Mouse (Mus musculus) mature B cell (primary cell): ENCODE results near the gene Ddx11.

Experiments
- in situ Hi-C: fragments of 300-500 bp; cut with MboI; formaldehyde crosslinking; loops from 2 replicates; pipeline ENCODE4 v1.14.3; 2019

Ddx11 gene

GRCm38 (mm10) chr17:66123066-66123815 lies at the start of gene Ddx11:
Gene Ddx11 (plus strand): TSS chr17:66123520.
- in situ Hi-C loops, result loop anchor here (25.0 kb wide), 1 partner anchor 511 kb away; the partner anchor contains the start of gene Vapa

DNA sequence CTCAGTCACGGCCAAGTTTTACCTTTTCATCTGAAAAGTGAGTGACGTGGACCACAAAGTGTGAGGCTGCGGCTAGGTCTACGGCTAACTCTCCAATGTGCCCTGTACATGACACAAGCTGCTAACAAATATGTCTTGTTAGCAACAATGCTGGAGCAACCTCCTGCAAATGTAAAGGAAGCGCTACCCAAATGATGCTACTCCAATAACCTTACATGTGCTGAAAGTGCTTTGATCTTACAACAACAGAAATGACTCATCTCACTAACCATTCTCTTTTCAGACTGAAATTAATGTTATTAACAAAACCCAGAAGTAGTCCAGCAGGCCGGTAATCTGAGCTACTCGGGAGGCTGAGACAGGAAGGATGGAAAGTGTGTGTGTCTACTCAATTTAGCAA lies 49.3 kb upstream of the Ddx11 start:
- in situ Hi-C loops, result no loop called here

DNA sequence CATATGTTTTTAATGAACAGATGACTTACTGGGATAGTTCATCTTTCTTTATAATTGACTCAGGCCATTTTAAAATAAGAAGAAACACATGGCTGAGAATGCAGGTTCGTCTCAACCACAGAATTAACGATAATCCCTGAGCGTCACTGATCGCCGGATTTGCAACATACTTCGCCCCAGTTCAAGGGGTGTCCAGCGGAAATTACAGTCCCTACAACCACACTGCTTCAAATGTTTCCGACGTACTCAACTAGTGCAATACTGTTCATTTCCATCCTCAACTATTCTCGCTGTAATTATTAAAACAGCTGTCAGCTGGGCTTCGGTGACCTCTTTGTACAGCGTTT lies 47.5 kb upstream of the Ddx11 start:
- in situ Hi-C loops, result no loop called here

DNA sequence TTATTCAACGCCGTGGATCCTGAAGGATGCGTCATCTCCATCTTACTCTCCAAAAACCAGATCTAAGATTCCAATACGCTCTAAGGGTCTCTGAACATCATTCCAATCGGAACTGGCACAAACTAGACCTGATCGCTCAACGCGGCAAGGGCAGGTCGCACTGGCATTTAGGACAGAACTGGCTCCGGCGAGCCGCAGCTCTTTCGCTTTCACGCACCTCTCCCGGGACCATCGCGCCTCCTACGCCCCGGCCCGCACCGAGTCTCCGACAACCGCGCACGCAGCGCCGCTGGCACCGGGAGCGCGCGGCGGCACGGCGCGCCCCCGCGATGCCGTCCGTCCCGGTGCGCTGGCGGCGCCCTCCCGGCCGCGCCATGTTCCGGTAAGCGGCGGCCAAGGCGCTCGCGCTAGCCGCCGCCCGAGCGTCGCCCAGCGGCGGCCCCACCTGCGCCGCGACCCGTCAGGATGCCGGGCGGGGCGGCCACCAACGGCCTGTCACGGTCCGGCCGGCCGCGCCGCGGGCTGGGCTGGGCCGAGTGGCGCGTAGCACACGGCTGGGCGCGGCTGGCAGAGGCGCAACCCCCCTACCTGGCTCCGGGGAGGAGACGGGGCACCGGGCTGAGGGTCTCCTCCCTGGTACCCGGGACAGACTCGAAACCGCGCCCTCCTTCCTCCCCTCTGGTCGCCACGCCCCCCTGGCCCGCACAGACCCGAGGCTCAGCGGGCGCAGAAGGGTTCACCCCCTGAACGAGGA lies 47.0 kb upstream of the Ddx11 start:
- in situ Hi-C loops, result no loop called here

DNA sequence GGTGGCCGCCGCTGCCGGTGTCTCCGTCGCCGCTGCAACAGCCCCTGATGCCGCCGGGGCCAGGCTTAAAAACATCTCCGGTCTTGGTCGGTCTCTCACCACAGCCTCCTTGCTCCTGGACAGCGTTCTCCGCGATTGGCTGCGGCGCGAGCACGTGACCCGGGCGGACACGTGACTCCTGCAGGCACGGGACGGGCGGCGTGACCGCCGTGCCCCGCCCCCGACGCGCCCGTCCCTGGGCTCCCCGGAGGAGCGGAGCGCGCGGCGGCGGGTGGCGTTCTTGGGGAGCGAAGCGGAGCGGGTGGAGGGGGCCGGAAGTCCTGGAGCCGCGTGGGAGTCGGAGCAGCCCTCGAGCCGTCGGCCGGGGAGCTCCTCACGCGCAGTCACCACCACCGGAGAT lies 46.4 kb upstream of the Ddx11 start, which contains the start of gene Ankrd12:
Ankrd12 (minus strand) TSS at position 156 of the 400 bp plus-strand sequence.
- in situ Hi-C loops, result no loop called here

DNA sequence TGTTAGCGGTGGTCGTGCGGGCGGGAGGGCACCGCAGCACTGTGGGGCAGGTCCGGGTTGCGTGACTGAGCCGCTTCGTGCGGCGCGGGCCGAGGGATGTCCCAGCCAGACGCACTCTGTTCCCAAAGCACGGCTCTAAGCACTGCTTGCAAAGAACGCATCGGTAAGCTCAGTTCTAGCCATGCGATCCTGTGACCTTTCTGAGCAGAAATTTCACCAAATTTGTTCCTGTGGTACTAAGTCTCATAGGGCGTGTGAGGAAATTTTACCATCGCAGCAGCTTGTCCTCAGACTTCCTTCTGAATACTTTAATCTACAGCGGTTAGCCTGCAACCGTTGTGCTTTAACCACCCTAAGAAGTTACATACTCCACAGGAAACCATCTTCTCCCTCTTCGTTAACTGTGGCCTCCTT lies 45.9 kb upstream of the Ddx11 start:
- in situ Hi-C loops, result no loop called here

DNA sequence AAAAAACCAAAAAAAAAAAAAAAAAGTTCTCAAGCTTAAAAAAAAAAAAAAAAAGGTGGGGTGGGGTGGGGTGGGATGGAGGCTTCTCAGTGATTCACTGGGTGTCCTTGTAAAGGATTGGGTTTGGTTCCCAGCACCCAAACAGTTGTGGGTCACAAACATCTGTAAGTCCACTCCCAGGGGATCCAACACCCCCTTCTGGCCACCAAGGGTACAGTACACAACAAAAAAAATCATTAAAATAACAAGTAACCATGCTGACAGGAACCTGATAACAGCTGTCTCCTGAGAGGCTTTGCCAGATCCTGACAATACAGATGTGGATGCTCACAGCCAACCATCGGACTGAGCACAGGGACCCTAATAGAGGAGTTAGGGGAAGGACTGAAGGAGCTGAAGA lies 38.8 kb upstream of the Ddx11 start:
- in situ Hi-C loops, result no loop called here

- in situ Hi-C loops, result no loop called here
Observed at GRCm38 (mm10) chr17:66085038-66085437, 38.3 kb upstream of the Ddx11 start.

DNA sequence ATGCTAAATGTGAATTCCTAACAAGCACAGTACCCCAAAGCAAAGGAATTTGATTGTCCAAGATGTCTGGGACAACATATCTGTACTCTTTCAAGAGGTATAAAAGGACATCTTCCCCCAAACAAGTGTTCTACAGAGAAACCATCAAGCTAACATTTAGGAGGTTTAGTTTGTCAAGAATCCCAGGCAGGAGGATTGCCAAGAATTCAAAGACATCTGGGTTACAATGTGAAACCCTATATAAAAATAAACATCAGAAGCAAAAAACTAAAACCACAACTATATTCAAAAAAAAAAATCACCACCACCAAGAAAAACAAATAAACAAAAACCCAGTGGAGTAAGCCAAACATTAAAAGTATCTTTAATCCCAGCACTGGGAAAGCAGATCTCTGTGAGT lies 33.1 kb upstream of the Ddx11 start:
- in situ Hi-C loops, result no loop called here

DNA sequence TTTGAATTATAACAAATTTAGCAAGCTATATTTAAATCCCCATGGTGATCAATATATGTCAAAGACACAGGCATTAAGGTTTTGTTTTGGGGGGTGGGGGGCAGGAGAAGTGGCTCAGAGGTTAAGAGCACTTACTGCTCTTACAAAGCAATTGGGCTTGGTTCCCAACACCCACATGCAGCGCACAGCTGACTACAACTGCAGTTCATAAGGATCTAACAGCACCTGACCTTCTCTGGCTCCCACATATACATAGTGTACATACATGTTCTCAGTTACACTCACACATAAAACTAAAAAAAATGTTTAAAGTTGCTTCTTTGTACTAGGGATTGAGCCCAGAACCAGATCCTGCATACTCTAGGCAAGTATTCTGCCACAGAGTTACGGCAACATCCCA lies 31.9 kb upstream of the Ddx11 start:
- in situ Hi-C loops, result no loop called here

- in situ Hi-C loops, result no loop called here
Observed at GRCm38 (mm10) chr17:66092065-66092464, 31.3 kb upstream of the Ddx11 start.

GRCm38 (mm10) chr17:66092664-66093063 lies 30.7 kb upstream of the Ddx11 start:
- in situ Hi-C loops, result no loop called here

GRCm38 (mm10) chr17:66100566-66101379 lies 22.5 kb upstream of the Ddx11 start:
- in situ Hi-C loops, result loop anchor here (10.0 to 25.0 kb wide), 2 partner anchors 146 to 488 kb away; partner anchors contain the start of genes Twsg1 and Vapa

DNA sequence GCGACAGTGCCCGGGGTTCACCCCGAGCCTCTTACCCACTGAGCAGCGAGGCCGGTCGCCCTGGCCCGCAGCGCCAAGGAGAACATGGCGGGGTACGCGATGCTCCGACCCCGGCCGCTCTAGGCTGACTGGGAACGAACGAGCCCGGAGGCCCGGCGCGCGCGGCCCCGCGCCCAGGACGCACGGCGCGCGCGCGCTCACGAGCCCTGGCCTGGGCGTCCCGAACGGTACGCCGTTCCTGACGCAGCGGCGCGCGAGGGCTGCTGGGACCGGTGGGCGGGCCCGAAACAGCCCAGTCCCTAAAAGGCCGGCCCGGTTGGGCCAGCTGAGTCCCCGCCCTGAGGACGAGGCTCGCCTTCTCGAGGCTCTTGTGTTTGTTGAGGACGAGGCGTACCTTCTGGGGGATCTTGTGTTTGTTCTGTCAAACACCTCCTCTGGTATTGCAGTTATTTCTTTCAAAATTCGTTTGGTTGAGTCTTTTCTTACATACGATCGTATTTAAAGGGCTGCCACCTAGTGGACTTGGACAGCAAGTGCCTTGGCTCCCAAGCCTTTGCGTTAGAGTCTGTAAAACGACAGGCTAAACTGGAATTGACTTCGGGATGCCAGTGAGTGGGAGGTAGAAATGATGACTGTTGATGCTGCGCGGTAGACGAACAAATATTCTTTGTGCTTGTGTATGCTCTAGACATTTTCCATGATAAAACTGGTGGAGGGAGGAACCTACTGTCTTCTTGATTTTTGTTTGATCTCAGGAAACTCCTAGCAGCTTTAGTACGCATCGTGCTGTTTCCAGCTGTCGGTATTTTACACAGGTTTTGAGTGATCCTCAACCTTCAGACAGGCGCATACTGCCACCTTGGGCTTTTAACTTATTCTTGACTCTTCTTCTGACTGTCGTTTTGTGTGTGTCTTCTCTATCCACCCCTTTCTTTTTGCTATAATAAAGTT lies 21.7 kb upstream of the Ddx11 start, which contains the start of gene Ndufv2:
Ndufv2 (minus strand) TSS at position 180 of the 951 bp plus-strand sequence.
- in situ Hi-C loops, result loop anchor here (10.0 to 25.0 kb wide), 2 partner anchors 147 to 489 kb away; partner anchors contain the start of genes Twsg1 and Vapa

DNA sequence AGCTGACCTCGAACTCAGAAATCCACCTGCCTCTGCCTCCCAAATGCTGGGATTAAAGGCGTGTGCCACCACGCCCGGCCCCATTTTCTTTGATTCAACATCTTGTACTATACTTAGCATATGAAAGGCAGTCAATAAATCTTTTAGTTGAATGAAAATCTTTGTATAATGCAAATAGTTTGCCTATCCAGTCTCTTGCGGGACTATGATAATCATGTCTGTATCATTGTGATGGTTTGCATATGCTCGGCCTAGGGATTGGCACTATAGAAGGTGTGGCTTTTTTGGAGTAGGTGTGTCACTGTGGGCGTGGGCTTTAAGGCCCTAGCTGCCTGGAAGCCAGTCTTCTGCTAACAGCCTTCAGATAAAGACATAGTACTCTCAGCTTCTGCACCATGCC lies 19.2 kb upstream of the Ddx11 start:
- in situ Hi-C loops, result loop anchor here (10.0 to 25.0 kb wide), 2 partner anchors 149 to 492 kb away; partner anchors contain the start of genes Twsg1 and Vapa

DNA sequence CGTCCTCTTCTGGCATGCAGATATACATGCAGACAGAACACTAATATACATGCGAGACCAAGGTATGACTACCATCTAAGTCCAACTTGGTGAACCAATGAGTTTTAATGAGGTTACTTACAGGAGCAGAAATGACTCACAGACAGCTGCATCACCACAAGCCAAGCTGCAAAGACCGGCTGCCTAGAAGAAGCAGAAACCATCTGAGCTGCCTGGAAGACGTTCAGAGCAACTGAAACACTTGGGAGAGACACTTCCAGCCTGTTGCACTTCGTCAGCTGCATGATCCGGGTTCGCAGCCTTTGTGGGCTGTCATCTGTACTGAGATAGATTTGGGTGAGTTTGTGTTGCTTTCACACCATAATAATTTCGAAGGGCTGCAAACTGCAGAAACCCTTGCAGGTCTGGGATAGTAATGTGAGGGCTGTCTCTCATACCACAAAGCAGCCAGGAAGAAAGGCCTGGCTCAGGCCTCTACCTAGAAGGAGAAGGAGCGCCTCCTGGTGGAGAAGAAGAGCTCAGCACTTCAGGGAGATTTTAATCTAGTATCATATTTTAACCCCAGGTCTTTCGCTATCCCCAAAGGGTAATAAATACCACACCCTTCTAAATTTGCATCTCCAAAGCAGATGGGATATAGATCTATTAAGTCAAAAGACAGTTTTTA lies 16.6 kb upstream of the Ddx11 start:
- in situ Hi-C loops, result loop anchor here (10.0 to 25.0 kb wide), 2 partner anchors 152 to 494 kb away; partner anchors contain the start of genes Twsg1 and Vapa

DNA sequence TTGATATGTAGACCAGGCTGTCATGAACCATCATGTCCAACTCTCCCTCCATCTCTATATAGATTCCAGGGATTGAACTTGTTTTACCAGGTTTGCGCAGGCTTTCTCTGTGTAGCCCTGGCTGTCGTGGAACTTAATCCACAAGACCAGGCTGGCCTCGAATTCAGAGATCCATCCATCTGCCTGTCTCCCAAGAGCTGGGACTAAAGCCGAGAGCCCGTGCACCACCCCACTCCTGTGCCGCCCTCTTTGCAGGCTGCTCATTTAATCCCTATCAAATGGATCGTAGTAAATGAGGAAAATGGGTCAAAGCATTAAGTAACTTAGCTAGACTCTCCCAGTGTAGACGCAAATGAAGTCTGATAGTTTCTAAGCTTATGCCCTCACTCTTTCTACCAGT lies 15.9 kb upstream of the Ddx11 start:
- in situ Hi-C loops, result loop anchor here (10.0 to 25.0 kb wide), 2 partner anchors 153 to 495 kb away; partner anchors contain the start of genes Twsg1 and Vapa

GRCm38 (mm10) chr17:66108198-66108597 lies 15.1 kb upstream of the Ddx11 start:
- in situ Hi-C loops, result loop anchor here (10.0 to 25.0 kb wide), 2 partner anchors 153 to 496 kb away; partner anchors contain the start of genes Twsg1 and Vapa

- in situ Hi-C loops, result loop anchor here (25.0 kb wide), 1 partner anchor 498 kb away; the partner anchor contains the start of gene Vapa
Observed at GRCm38 (mm10) chr17:66110746-66111145, 12.6 kb upstream of the Ddx11 start.
